Mouse (Mus musculus): ENCODE data around the gene Nedd9. TPM values are rescaled to one million over a fixed set of nuclear protein-coding genes. Genes with fewer than 3 reads are reported as not detected.

Nedd9 gene
- polyA plus RNA-seq (2012; rRNA removed), result 24.0 and 24.7 TPM in 2 replicates

GRCm38 (mm10) chr13:41486606-41487408 lies at the start of gene Nedd9:
Gene Nedd9, minus strand, starts transcription at chr13:41487362.
- H3K36me3 ChIP-seq (ENCODE audit: control insufficient read depth, insufficient read depth, low read length), result no peaks in the 10 kb centered on the region
- peak within 1 kb of the TSS; percentile 50 for H3K4me3 ChIP-seq (ENCODE audit: insufficient read depth, low read depth, low read length)
- peak within 1 kb of the TSS; percentile 65 for H3K27ac ChIP-seq (ENCODE audit: insufficient read depth, low read depth, low read length)
- H3K27me3 ChIP-seq (replicated peaks; ENCODE audit: control insufficient read depth, insufficient read depth, low read length), result no peaks in the 10 kb centered on the region
- 66% methylated on average over 15 of the region's 15 CpGs for WGBS
- peak; percentile 81 for DNase-seq
- no peaks in the 10 kb centered on the region for H3K4me1 ChIP-seq (ENCODE audit: control insufficient read depth, insufficient read depth, low read length)
- TF ChIP-seq POLR2A (IDR thresholded peaks at IDR 0.05; ENCODE audit: low read depth, low read length) (peak; percentile 23), CTCF (conservative IDR thresholded peaks at IDR 0.05; ENCODE audit: insufficient read depth, insufficient read length, low read depth, low read length) (no peak)

GRCm38 (mm10) chr13:41532625-41533024 lies 45.5 kb upstream of the Nedd9 start:
- H3K4me1 ChIP-seq (ENCODE audit: control insufficient read depth, insufficient read depth, low read length), result no peaks in the 10 kb centered on the region
- no peak overlapping the region for H3K27ac ChIP-seq (ENCODE audit: insufficient read depth, low read depth, low read length)
- H3K4me3 ChIP-seq (ENCODE audit: insufficient read depth, low read depth, low read length), result no peak overlapping the region
- H3K36me3 ChIP-seq (ENCODE audit: control insufficient read depth, insufficient read depth, low read length), result no peaks in the 10 kb centered on the region
- no peaks in the 10 kb centered on the region for H3K27me3 ChIP-seq (replicated peaks; ENCODE audit: control insufficient read depth, insufficient read depth, low read length)
- WGBS, result 79% methylated on average over 5 of the region's 5 CpGs
- TF ChIP-seq POLR2A (IDR thresholded peaks at IDR 0.05; ENCODE audit: low read depth, low read length), result no peak
- no peak for TF ChIP-seq CTCF (conservative IDR thresholded peaks at IDR 0.05; ENCODE audit: insufficient read depth, insufficient read length, low read depth, low read length)
- no peak for DNase-seq

DNA sequence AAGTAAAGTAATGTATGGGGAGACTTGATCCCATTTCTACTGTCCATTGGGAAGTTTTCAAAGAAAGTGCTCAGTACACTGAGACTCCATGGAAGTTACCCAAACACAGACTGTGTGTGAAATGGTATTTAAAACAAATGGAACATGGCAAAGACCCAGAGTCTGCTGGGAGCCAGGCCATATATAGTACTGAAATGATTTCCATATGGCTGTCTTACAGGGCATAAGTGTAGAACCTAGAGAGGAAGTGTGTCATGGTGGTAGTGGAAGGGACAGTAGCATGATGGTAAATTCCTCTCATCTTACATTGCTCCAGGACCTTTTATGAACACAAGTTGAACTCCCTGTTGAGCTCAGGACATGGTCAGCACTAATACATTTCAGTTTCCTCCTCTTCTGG lies 43.2 kb upstream of the Nedd9 start:
- Histone ChIP-seq H3K36me3 (ENCODE audit: control insufficient read depth, insufficient read depth, low read length) (no peaks in the 10 kb centered on the region), H3K4me3 (ENCODE audit: insufficient read depth, low read depth, low read length) (no peak overlapping the region), H3K27ac (ENCODE audit: insufficient read depth, low read depth, low read length) (no peak overlapping the region), H3K4me1 (ENCODE audit: control insufficient read depth, insufficient read depth, low read length) (no peaks in the 10 kb centered on the region), H3K27me3 (replicated peaks; ENCODE audit: control insufficient read depth, insufficient read depth, low read length) (no peaks in the 10 kb centered on the region)
- DNase-seq, result no peak
- TF ChIP-seq POLR2A (IDR thresholded peaks at IDR 0.05; ENCODE audit: low read depth, low read length), result no peak
- TF ChIP-seq CTCF (conservative IDR thresholded peaks at IDR 0.05; ENCODE audit: insufficient read depth, insufficient read length, low read depth, low read length), result no peak

GRCm38 (mm10) chr13:41524208-41524607 lies 37.0 kb upstream of the Nedd9 start:
- no peak for DNase-seq
- H3K4me3 ChIP-seq (ENCODE audit: insufficient read depth, low read depth, low read length), result no peak overlapping the region
- no peaks in the 10 kb centered on the region for H3K27me3 ChIP-seq (replicated peaks; ENCODE audit: control insufficient read depth, insufficient read depth, low read length)
- no peaks in the 10 kb centered on the region for H3K36me3 ChIP-seq (ENCODE audit: control insufficient read depth, insufficient read depth, low read length)
- H3K4me1 ChIP-seq (ENCODE audit: control insufficient read depth, insufficient read depth, low read length), result no peaks in the 10 kb centered on the region
- H3K27ac ChIP-seq (ENCODE audit: insufficient read depth, low read depth, low read length), result no peak overlapping the region
- 94% methylated on average over 11 of the region's 11 CpGs for WGBS
- TF ChIP-seq CTCF (conservative IDR thresholded peaks at IDR 0.05; ENCODE audit: insufficient read depth, insufficient read length, low read depth, low read length) (no peak), POLR2A (IDR thresholded peaks at IDR 0.05; ENCODE audit: low read depth, low read length) (no peak)

DNA sequence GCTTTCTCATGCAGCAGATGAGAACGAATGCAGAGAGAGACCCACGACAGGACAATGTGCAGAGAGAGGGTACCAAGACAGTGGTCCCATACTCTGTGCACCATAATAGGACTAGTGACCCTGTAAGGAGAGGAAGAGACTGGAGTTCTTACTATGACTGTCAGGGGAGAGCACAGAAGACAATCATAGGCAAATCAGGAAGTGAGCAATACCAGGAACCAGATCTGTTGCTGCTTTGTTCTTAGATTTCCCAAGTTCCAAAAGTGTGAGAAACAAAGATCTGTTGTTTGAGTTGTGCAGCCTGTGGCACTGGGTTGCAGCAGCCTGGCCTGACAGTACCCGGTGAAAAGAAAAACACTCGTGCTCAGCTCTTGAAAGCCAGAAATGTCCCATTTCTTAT lies 34.1 kb upstream of the Nedd9 start:
- no peak for DNase-seq
- H3K4me3 ChIP-seq (ENCODE audit: insufficient read depth, low read depth, low read length), result no peak overlapping the region
- no peaks in the 10 kb centered on the region for H3K4me1 ChIP-seq (ENCODE audit: control insufficient read depth, insufficient read depth, low read length)
- no peaks in the 10 kb centered on the region for H3K36me3 ChIP-seq (ENCODE audit: control insufficient read depth, insufficient read depth, low read length)
- 86% methylated on average over 4 of the region's 4 CpGs for WGBS
- no peaks in the 10 kb centered on the region for H3K27me3 ChIP-seq (replicated peaks; ENCODE audit: control insufficient read depth, insufficient read depth, low read length)
- TF ChIP-seq CTCF (conservative IDR thresholded peaks at IDR 0.05; ENCODE audit: insufficient read depth, insufficient read length, low read depth, low read length), result no peak
- no peak for TF ChIP-seq POLR2A (IDR thresholded peaks at IDR 0.05; ENCODE audit: low read depth, low read length)
- no peak overlapping the region for H3K27ac ChIP-seq (ENCODE audit: insufficient read depth, low read depth, low read length)

GRCm38 (mm10) chr13:41520549-41521161 lies 33.5 kb upstream of the Nedd9 start:
- DNase-seq, result no peak
- Histone ChIP-seq H3K36me3 (ENCODE audit: control insufficient read depth, insufficient read depth, low read length) (no peaks in the 10 kb centered on the region), H3K4me1 (ENCODE audit: control insufficient read depth, insufficient read depth, low read length) (no peaks in the 10 kb centered on the region), H3K27ac (ENCODE audit: insufficient read depth, low read depth, low read length) (no peak overlapping the region), H3K27me3 (replicated peaks; ENCODE audit: control insufficient read depth, insufficient read depth, low read length) (no peaks in the 10 kb centered on the region), H3K4me3 (ENCODE audit: insufficient read depth, low read depth, low read length) (no peak overlapping the region)
- WGBS, result 92% methylated on average over 5 of the region's 5 CpGs
- no peak for TF ChIP-seq CTCF (conservative IDR thresholded peaks at IDR 0.05; ENCODE audit: insufficient read depth, insufficient read length, low read depth, low read length)
- no peak for TF ChIP-seq POLR2A (IDR thresholded peaks at IDR 0.05; ENCODE audit: low read depth, low read length)

- DNase-seq, result no peak
- Histone ChIP-seq H3K4me1 (ENCODE audit: control insufficient read depth, insufficient read depth, low read length) (no peaks in the 10 kb centered on the region), H3K4me3 (ENCODE audit: insufficient read depth, low read depth, low read length) (no peak overlapping the region), H3K36me3 (ENCODE audit: control insufficient read depth, insufficient read depth, low read length) (no peaks in the 10 kb centered on the region), H3K27me3 (replicated peaks; ENCODE audit: control insufficient read depth, insufficient read depth, low read length) (no peaks in the 10 kb centered on the region), H3K27ac (ENCODE audit: insufficient read depth, low read depth, low read length) (no peak overlapping the region)
- TF ChIP-seq CTCF (conservative IDR thresholded peaks at IDR 0.05; ENCODE audit: insufficient read depth, insufficient read length, low read depth, low read length), result no peak
- no peak for TF ChIP-seq POLR2A (IDR thresholded peaks at IDR 0.05; ENCODE audit: low read depth, low read length)
- 91% methylated on average over 4 of the region's 4 CpGs for WGBS
Measured at GRCm38 (mm10) chr13:41519792-41520191, 32.6 kb upstream of the Nedd9 start.

All from kidney, adult 2 months (tissue).